Mouse (Mus musculus): Measurements from ENCODE around the gene Bhlha9. TPM values are rescaled to one million over a fixed set of nuclear protein-coding genes. Genes with fewer than 3 reads are reported as not detected.

Bhlha9 gene
- total RNA-seq, 1 experiment, result not detected

DNA sequence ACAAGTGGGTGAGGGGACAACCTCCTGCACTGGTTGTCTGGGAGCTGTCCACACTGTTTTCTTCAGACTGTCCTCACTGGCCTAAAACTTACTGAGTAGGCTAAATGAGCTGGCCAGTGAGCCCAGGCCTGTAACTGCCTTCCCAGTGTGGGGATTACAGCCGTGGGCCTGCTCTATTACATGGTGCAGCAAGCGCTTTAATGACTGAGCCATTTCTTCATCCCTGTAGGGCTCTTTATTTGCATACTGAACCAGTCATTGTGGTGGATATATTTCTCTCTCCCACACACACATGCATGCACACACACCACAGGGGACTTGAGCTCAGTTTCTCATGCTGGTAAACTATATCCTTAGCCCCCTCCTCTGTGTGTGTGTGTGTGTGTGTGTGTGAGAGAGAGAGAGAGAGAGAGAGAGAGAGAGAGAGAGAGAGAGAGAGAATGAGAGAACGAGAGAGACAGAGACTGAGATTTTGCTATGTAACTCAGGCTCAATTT is 19.4 kb upstream of the Bhlha9 start:
- Histone ChIP-seq H3K36me3 (ENCODE audit: control insufficient read depth, insufficient read depth, low read length, poor library complexity, severe bottlenecking) (no peaks in the 10 kb centered on the region), H3K4me3 (ENCODE audit: insufficient read depth in 1 of 2, low read depth in 1 of 2, low read length in 2 of 2, poor library complexity in 1 of 2, severe bottlenecking in 1 of 2) (no peak overlapping the region), H3K9me3 (ENCODE audit: control insufficient read depth, insufficient read depth, low read depth, low read length) (no peaks in the 10 kb centered on the region), H3K9ac (ENCODE audit: insufficient read depth, low read depth, low read length, poor library complexity, severe bottlenecking) (no peak overlapping the region), H3K4me1 (ENCODE audit: control insufficient read depth in 2 of 2, insufficient read depth in 2 of 2, low read length in 2 of 2, poor library complexity in 1 of 2) (peaks cover 0 to 2% of the 10 kb centered on the region in 2 experiments; a peak in 1 of 4 replicates), H3K27ac (ENCODE audit: insufficient read depth, low read depth, low read length, poor library complexity, severe bottlenecking) (no peak overlapping the region)
- no peak for DNase-seq (ENCODE audit: low read depth, low spot score)
- in situ Hi-C loops (cut with MboI; ENCODE audit: low sequenced_read_pairs in 2 of 2, unreplicated experiment in 2 of 2), result no loop called here
- no peak for TF ChIP-seq HCFC1 (IDR thresholded peaks at IDR 0.05; ENCODE audit: borderline replicate concordance, insufficient read depth, low read length)
- no peak for TF ChIP-seq ZC3H11A (IDR thresholded peaks at IDR 0.05; ENCODE audit: borderline replicate concordance, low read depth, low read length)
- no peak for TF ChIP-seq CHD2 (IDR thresholded peaks at IDR 0.05; ENCODE audit: low read depth, low read length)
- no peak for TF ChIP-seq MAFK (IDR thresholded peaks at IDR 0.05; ENCODE audit: insufficient read depth, low read depth, low read length)
- no peak for TF ChIP-seq ZNF384 (IDR thresholded peaks at IDR 0.05; ENCODE audit: low read depth, low read length)

DNA sequence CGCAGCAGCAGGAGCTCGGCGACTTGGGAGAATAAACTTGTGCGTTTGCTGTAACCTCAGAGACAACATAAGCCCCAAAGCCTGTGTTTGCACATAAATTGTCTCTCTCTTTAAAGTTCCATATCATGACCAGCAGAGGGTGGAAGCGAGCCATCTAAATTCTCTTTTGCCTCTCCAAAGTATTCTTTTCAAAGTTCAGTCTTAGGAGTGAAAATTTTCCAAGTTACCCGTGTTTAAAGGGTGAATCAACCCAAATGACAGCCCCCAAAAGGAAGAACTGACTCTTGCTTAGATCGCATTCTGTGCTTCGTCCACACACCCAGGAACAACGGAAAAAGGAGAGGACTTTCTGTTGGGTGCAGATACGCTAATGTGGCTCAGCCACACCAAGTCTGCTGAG is 17.2 kb upstream of the Bhlha9 start:
- peak; percentile 55; the same call in 1 of the 2 replicates for TF ChIP-seq ZC3H11A (IDR thresholded peaks at IDR 0.05; ENCODE audit: borderline replicate concordance, low read depth, low read length)
- TF ChIP-seq MAFK (IDR thresholded peaks at IDR 0.05; ENCODE audit: insufficient read depth, low read depth, low read length), result no peak
- no peak for TF ChIP-seq CHD2 (IDR thresholded peaks at IDR 0.05; ENCODE audit: low read depth, low read length)
- H3K9me3 ChIP-seq (ENCODE audit: control insufficient read depth, insufficient read depth, low read depth, low read length), result no peaks in the 10 kb centered on the region
- no peak overlapping the region for H3K4me3 ChIP-seq (ENCODE audit: insufficient read depth in 1 of 2, low read depth in 1 of 2, low read length in 2 of 2, poor library complexity in 1 of 2, severe bottlenecking in 1 of 2)
- H3K36me3 ChIP-seq (ENCODE audit: control insufficient read depth, insufficient read depth, low read length, poor library complexity, severe bottlenecking), result no peaks in the 10 kb centered on the region
- no peak overlapping the region for H3K27ac ChIP-seq (ENCODE audit: insufficient read depth, low read depth, low read length, poor library complexity, severe bottlenecking)
- peaks cover 0 to 2% of the 10 kb centered on the region in 2 experiments; a peak in 1 of 4 replicates for H3K4me1 ChIP-seq (ENCODE audit: control insufficient read depth in 2 of 2, insufficient read depth in 2 of 2, low read length in 2 of 2, poor library complexity in 1 of 2)
- H3K9ac ChIP-seq (ENCODE audit: insufficient read depth, low read depth, low read length, poor library complexity, severe bottlenecking), result no peak overlapping the region
- in situ Hi-C loops (cut with MboI; ENCODE audit: low sequenced_read_pairs in 2 of 2, unreplicated experiment in 2 of 2), result no loop called here
- no peak for DNase-seq (ENCODE audit: low read depth, low spot score)

DNA sequence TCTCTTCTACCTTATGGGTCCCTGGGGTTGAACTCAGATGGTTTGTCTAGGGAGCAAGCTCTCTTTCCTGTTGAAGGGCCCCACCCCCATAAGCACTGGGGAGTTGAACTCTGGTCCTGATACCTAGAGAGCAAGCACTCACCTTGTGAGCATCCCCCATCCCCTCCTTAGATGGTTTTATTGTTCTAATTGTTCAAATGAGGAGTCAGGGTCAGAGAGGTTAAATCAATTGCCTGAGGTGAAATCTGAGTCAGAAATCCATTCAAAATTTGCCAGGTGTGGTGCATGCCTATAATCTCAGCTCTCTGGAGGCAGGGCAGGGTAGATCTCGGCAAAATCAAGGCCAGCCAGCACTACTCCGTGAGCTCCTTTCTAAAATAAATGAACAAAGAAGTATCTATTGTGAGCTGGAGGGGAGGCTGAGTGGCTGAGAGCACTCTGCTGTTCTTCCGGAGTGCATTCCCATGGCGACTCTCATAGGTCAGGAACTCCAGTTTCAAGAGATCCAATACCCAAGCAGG is 14.8 kb upstream of the Bhlha9 start:
- Histone ChIP-seq H3K4me1 (ENCODE audit: control insufficient read depth in 2 of 2, insufficient read depth in 2 of 2, low read length in 2 of 2, poor library complexity in 1 of 2) (peaks cover 0 to 5% of the 10 kb centered on the region in 2 experiments; a peak in 2 of 4 replicates), H3K4me3 (ENCODE audit: insufficient read depth in 1 of 2, low read depth in 1 of 2, low read length in 2 of 2, poor library complexity in 1 of 2, severe bottlenecking in 1 of 2) (no peak overlapping the region), H3K27ac (ENCODE audit: insufficient read depth, low read depth, low read length, poor library complexity, severe bottlenecking) (no peak overlapping the region), H3K9me3 (ENCODE audit: control insufficient read depth, insufficient read depth, low read depth, low read length) (no peaks in the 10 kb centered on the region), H3K9ac (ENCODE audit: insufficient read depth, low read depth, low read length, poor library complexity, severe bottlenecking) (no peak overlapping the region), H3K36me3 (ENCODE audit: control insufficient read depth, insufficient read depth, low read length, poor library complexity, severe bottlenecking) (no peaks in the 10 kb centered on the region)
- DNase-seq (ENCODE audit: low read depth, low spot score), result no peak
- TF ChIP-seq ZNF384 (IDR thresholded peaks at IDR 0.05; ENCODE audit: low read depth, low read length) (no peak), ZC3H11A (IDR thresholded peaks at IDR 0.05; ENCODE audit: borderline replicate concordance, low read depth, low read length) (no peak), HCFC1 (IDR thresholded peaks at IDR 0.05; ENCODE audit: borderline replicate concordance, insufficient read depth, low read length) (no peak)
- in situ Hi-C loops (cut with MboI; ENCODE audit: low sequenced_read_pairs in 2 of 2, unreplicated experiment in 2 of 2), result no loop called here

DNA sequence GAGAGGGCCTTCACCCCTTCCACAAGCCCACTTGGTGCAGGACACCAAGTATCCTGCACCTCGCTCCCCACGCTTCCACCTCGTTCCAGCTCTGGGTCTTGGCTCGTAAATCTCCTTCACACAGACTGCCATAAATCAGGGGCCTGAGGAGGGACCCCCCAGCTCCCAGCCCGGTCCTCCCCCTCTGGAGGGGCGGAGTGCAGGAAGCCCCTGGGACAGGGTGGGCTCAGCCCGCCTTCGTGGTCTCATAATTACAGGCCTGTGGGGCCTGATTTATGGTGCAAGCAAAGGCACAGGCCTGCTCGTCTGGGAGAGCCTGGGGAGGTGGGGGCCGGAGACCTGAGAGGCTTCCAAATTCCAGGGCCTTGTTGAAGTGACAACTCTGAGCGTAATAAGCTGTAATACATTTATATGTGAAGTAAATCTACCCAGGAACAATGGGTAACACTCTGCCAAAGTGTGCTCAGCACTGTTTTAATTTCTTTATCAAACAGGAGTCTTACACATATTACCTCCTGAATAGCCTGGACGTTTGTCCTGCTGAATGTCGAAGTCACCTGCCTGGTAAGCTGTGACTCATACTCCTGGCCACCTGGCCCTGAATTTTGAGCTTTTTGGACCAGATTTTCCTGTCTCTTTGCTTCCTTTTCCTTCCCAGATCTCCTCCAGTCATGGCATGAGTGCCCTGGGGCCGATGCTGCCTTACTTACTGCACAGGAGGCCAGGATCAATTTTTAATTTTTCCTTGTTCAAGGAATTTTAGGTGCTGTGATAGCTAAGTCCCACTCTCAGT is 12.9 kb upstream of the Bhlha9 start:
- DNase-seq (ENCODE audit: low read depth, low spot score), result no peak
- TF ChIP-seq ZC3H11A (IDR thresholded peaks at IDR 0.05; ENCODE audit: borderline replicate concordance, low read depth, low read length) (no peak), ZNF384 (IDR thresholded peaks at IDR 0.05; ENCODE audit: low read depth, low read length) (no peak), MAFK (IDR thresholded peaks at IDR 0.05; ENCODE audit: insufficient read depth, low read depth, low read length) (no peak), CHD2 (IDR thresholded peaks at IDR 0.05; ENCODE audit: low read depth, low read length) (no peak), HCFC1 (IDR thresholded peaks at IDR 0.05; ENCODE audit: borderline replicate concordance, insufficient read depth, low read length) (no peak)
- Histone ChIP-seq H3K9ac (ENCODE audit: insufficient read depth, low read depth, low read length, poor library complexity, severe bottlenecking) (no peak overlapping the region), H3K36me3 (ENCODE audit: control insufficient read depth, insufficient read depth, low read length, poor library complexity, severe bottlenecking) (no peaks in the 10 kb centered on the region), H3K9me3 (ENCODE audit: control insufficient read depth, insufficient read depth, low read depth, low read length) (no peaks in the 10 kb centered on the region), H3K4me1 (ENCODE audit: control insufficient read depth in 2 of 2, insufficient read depth in 2 of 2, low read length in 2 of 2, poor library complexity in 1 of 2) (peaks cover 0 to 5% of the 10 kb centered on the region in 2 experiments; a peak in 2 of 4 replicates), H3K4me3 (ENCODE audit: insufficient read depth in 1 of 2, low read depth in 1 of 2, low read length in 2 of 2, poor library complexity in 1 of 2, severe bottlenecking in 1 of 2) (no peak overlapping the region), H3K27ac (ENCODE audit: insufficient read depth, low read depth, low read length, poor library complexity, severe bottlenecking) (no peak overlapping the region)
- in situ Hi-C loops (cut with MboI; ENCODE audit: low sequenced_read_pairs in 2 of 2, unreplicated experiment in 2 of 2), result no loop called here

Measured in ES-E14 (cell line).